Mouse (Mus musculus) splenic B cell, adult 2 months (primary cell): ENCODE results near the gene Wfdc1.

ENCODE experiments used
- DNase-seq: peaks from one replicate; pipeline ENCODE4 v3.0.0-alpha.2; 2011; ENCODE audit warnings: low read depth, low spot score
- H3K27me3 ChIP-seq: 2 replicates; pipeline ENCODE4 v1.6.1; 2012; ENCODE audit warnings: mild to moderate bottlenecking, low read length, moderate library complexity, mixed read lengths; ENCODE audit not compliant: control insufficient read depth, poor library complexity, insufficient read depth, severe bottlenecking
- H3K36me3 ChIP-seq: 2 replicates; pipeline ENCODE4 v1.6.1; 2012; ENCODE audit warnings: mild to moderate bottlenecking, low read length, moderate library complexity, mixed read lengths; ENCODE audit not compliant: control insufficient read depth, poor library complexity, insufficient read depth, severe bottlenecking

Wfdc1 gene

DNA sequence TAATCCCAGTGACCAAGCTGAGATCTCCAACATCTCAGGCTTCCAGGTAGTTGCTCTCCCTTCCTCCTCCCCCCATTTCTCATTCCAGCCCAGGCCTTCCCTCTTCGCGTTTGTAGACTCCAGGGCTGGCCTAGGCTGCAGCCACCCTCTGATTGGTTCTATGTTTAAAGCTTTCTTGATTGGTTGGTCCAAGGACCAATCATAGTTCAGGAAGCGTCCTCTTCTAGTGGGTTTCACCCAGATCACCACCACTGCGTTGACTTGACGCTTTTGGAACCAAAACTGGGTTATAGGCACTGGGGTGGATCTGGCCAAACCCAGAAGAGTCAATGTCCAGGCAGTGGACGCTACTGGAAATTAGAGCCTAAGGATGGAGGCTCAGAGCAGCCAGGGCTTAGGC, 56.2 kb downstream of the Wfdc1 start:
- no peak for DNase-seq
- Histone ChIP-seq H3K27me3 (no peaks in the 10 kb centered on the region), H3K36me3 (no peaks in the 10 kb centered on the region)

- H3K36me3 ChIP-seq: no peaks in the 10 kb centered on the region
- no peaks in the 10 kb centered on the region for H3K27me3 ChIP-seq
- no peak for DNase-seq
These were observed 57.5 kb downstream of the Wfdc1 start for GRCm38 (mm10) chr8:119723676-119724075.

GRCm38 (mm10) chr8:119724596-119724995, 58.4 kb downstream of the Wfdc1 start:
- no peak for DNase-seq
- H3K36me3 ChIP-seq: no peaks in the 10 kb centered on the region
- H3K27me3 ChIP-seq: no peaks in the 10 kb centered on the region

GRCm38 (mm10) chr8:119727093-119727492, 60.9 kb downstream of the Wfdc1 start:
- H3K36me3 ChIP-seq: no peaks in the 10 kb centered on the region
- no peaks in the 10 kb centered on the region for H3K27me3 ChIP-seq
- no peak for DNase-seq

DNA sequence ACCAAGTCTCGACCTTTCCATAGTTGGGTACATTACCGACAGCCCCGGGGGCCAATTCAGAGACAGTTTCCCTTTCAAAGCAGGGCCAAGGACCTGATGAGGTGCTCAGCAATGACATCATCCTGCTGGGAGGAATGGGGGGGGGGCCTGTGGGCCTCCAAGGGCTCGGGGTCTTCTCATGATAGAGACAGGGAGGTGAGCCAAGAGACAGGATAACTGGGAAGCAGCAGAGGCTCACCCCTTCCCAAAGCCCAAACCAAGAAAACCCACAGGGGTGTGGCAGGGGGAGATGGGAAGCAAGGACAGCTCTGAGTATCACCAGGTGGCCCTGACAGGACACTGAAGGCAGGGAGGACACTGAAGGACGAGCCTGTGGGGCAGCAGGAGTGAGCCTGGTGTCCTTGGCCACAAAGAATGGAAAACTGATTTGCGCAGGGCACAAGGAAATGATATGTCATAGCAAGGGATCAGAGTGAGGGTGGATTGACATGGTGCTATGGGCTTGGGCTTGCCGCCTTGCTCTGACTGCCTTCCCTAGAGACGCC, 62.3 kb downstream of the Wfdc1 start:
- no peaks in the 10 kb centered on the region for H3K36me3 ChIP-seq
- H3K27me3 ChIP-seq: no peaks in the 10 kb centered on the region
- no peak for DNase-seq

DNA sequence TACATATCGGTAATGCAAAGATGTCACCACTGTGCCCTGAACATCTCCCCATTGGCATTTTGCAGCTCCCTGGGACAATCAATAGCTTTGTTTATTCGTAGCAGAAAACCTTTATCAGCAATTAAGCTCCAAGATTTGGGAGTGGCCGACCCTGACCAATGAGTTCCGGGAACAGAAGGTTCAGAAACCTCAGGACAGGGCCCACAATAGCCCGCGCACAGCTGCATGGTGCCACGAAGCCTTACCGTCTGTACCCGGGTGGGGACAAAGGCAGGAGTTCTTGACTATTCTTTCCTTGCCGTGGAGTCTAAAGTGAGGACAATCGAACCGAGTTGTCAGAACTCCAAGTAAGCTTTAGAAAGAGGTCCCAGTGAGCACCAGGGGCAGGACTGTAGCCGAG, 65.9 kb downstream of the Wfdc1 start:
- H3K36me3 ChIP-seq: no peaks in the 10 kb centered on the region
- no peak for DNase-seq
- H3K27me3 ChIP-seq: no peaks in the 10 kb centered on the region

- Histone ChIP-seq H3K36me3 (no peaks in the 10 kb centered on the region), H3K27me3 (no peaks in the 10 kb centered on the region)
- DNase-seq: no peak
These were observed 70.3 kb downstream of the Wfdc1 start for GRCm38 (mm10) chr8:119736348-119736917.

DNA sequence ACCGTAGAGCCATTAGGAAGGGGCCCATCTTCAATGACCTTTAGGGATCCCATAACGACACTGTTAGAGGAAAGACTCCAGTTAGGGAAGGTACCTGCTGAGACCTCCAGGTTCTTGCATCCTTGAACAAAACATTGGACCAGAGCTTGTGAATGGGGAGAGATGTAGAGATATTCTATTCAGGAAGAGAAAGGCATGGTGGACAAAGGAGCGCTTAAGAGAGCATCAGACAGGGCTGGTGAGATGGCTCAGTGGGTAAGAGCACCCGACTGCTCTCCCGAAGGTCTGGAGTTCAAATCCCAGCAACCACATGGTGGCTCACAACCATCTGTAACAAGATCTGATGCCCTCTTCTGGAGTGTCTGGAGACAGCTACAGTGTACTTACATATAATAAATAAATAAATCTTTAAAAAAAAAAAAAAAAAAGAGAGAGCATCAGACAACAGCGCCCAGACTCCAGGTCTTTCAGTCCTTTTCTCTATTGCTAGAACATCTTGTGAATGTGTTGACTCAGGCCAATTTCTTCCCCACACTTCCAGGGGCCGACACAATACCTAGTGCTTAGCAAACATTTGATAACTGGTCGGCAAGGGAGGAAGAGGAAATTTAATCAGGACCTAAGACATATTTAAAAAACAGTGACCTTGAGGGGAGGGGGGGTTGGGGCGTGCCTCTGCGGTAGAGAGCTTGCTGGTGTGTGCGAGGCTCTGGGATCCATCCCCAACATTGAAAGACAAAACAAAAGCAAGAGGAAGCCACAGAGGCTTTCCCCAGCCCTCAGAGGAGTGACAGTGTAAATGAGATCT, 71.1 kb downstream of the Wfdc1 start:
- no peaks in the 10 kb centered on the region for H3K27me3 ChIP-seq
- DNase-seq: no peak
- H3K36me3 ChIP-seq: no peaks in the 10 kb centered on the region
